Mouse (Mus musculus): ENCODE results near the gene S100a6.

S100a6 gene

GRCm38 (mm10) chr3:90629298-90629697, 16.6 kb downstream of the S100a6 start:
- no peak for DNase-seq

- no peak for DNase-seq
Measured at GRCm38 (mm10) chr3:90631984-90632383, 19.3 kb downstream of the S100a6 start.

GRCm38 (mm10) chr3:90638511-90639275, 26.0 kb downstream of the S100a6 start:
- no peak for DNase-seq

- peak; percentile 45 to 50 for DNase-seq
Measured at GRCm38 (mm10) chr3:90639511-90640154, 27.0 kb downstream of the S100a6 start.

GRCm38 (mm10) chr3:90640981-90641380, 28.3 kb downstream of the S100a6 start:
- no peak for DNase-seq

GRCm38 (mm10) chr3:90644220-90644619, 31.5 kb downstream of the S100a6 start:
- DNase-seq = peak; percentile 51 to 56

- no peak for DNase-seq
Measured at GRCm38 (mm10) chr3:90647291-90647690, 34.6 kb downstream of the S100a6 start.

- no peak for DNase-seq
Measured at GRCm38 (mm10) chr3:90648981-90649380, 36.3 kb downstream of the S100a6 start.

- DNase-seq = no peak
Measured at GRCm38 (mm10) chr3:90649832-90650231, 37.1 kb downstream of the S100a6 start.

- DNase-seq = peak; percentile 88 to 89
Measured at GRCm38 (mm10) chr3:90652878-90653508, 40.3 kb downstream of the S100a6 start.

- no peak for DNase-seq
Measured at GRCm38 (mm10) chr3:90653717-90654116, 41.0 kb downstream of the S100a6 start, which contains the start of gene S100a7a. Gene S100a7a (plus strand): TSS chr3:90654017.

GRCm38 (mm10) chr3:90657405-90657804, 44.7 kb downstream of the S100a6 start:
- peak in 1 of 2 experiments; percentile 9 for DNase-seq

GRCm38 (mm10) chr3:90659364-90660044, 46.8 kb downstream of the S100a6 start:
- DNase-seq = peak; percentile 3 to 8

GRCm38 (mm10) chr3:90664219-90664618, 51.5 kb downstream of the S100a6 start:
- peak; percentile 12 to 23 for DNase-seq

- peak; percentile 16 to 33 for DNase-seq
Measured at GRCm38 (mm10) chr3:90668846-90669245, 56.2 kb downstream of the S100a6 start, which contains the start of gene S100a8. Gene S100a8 (plus strand): TSS chr3:90668978.

All from cerebellum, postnatal 10 days (tissue).